Mouse (Mus musculus) lung, postnatal 0 days (tissue): ENCODE measurements around the gene Arhgap15.

Experiments used
- CTCF ChIP-seq: IDR thresholded peaks from 2 replicates; pipeline ENCODE4 v1.5.1; 2016; ENCODE audit warnings: antibody characterized with exemption, mild to moderate bottlenecking
- EP300 ChIP-seq: IDR thresholded peaks from 2 replicates; pipeline ENCODE4 v1.6.1; 2016; ENCODE audit warnings: antibody characterized with exemption, mild to moderate bottlenecking, control low read depth

DNA sequence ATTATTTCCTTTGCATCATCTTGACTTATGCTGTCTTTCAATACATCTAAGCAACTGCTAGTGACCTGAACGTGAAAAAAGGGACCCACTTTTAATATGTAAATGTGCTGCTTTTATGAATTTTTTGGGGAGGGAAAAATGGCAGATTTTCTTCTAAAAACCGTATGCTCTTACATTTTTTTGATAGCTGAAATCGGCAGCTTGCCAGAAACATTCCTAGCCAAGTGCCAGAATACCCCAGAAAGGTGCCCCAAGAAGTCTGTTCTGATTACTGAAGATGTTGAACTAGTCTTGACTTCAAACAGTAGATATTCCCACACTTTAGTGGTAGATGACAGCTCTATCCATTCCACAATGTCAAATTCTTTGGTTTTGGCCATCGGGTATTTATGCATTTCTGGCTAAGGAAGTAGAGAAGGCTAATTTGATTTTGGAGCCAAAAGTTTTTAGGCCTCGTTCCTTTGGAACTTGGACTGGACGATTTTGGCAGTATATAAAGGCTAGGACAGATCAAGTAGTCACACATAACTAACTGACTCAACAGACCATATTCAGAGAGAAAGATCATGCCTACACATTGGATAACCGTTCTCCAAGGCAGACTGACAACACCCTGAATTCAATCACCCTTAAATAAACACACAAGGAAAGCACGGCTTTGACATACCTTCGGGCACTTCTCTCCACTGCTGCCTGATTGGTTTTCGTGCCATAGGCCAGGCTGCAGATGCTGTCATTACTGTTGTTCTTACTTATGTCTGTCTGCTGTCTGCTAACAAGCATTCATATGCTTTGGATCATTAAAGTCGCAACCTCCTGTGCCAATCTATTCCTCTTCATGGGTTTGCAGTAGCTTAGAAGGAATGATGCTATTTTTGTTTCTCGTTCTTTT lies 67.5 kb downstream of the Arhgap15 start:
- TF ChIP-seq CTCF: no peak
- no peak for TF ChIP-seq EP300
